Mouse (Mus musculus) heart, postnatal 0 days (tissue): ENCODE measurements at regions not wholly inside any gene's neighbourhood (a gene's known extent, or its start where the extent isn't known, plus 50 kb on each side); places are given as distances from the start of the nearest gene placed in this dataset.

Experiments used
- ATAC-seq: fragments of 200-750 bp; cut with Nextera tagmentation; 2 replicates; pipeline ENCODE4 v1.8.0; 2017; ENCODE audit warnings: low read depth, moderate number of reproducible peaks, moderate library complexity; ENCODE audit not compliant: insufficient read depth
- DNase-seq: peaks from one replicate; pipeline ENCODE4 v3.0.0-alpha.2; 2016; ENCODE audit warnings: low spot score
- H3K27ac ChIP-seq: fragments of 300-500 bp; sonication (generic); 2 replicates; pipeline ENCODE4 v1.5.1; 2014; ENCODE audit warnings: low read depth, mild to moderate bottlenecking
- H3K27me3 ChIP-seq: fragments of 300-500 bp; sonication (generic); 2 replicates; pipeline ENCODE4 v1.6.1; 2014; ENCODE audit warnings: low read length, mixed read lengths; ENCODE audit not compliant: control insufficient read depth, insufficient read depth
- H3K36me3 ChIP-seq: fragments of 300-500 bp; sonication (generic); replicated peaks from 2 replicates; pipeline ENCODE4 v1.6.1; 2014; ENCODE audit warnings: low read length, mixed read lengths; ENCODE audit not compliant: control insufficient read depth, insufficient read depth
- H3K4me1 ChIP-seq: fragments of 300-500 bp; sonication (generic); 2 replicates; pipeline ENCODE4 v1.6.1; 2014; ENCODE audit warnings: antibody characterized with exemption; ENCODE audit not compliant: control insufficient read depth, insufficient read depth
- H3K4me2 ChIP-seq: fragments of 300-500 bp; sonication (generic); 2 replicates; pipeline ENCODE4 v1.6.1; 2014; ENCODE audit warnings: low read depth, mild to moderate bottlenecking, low read length, moderate library complexity
- H3K4me3 ChIP-seq: fragments of 300-500 bp; sonication (generic); 2 replicates; pipeline ENCODE4 v1.5.1; 2014; ENCODE audit warnings: low read depth, low read length
- H3K9ac ChIP-seq: fragments of 300-500 bp; sonication (generic); replicated peaks from 2 replicates; pipeline ENCODE4 v1.6.1; 2014; ENCODE audit warnings: low read depth, low read length, mixed read lengths
- H3K9me3 ChIP-seq: fragments of 300-500 bp; sonication (generic); replicated peaks from 2 replicates; pipeline ENCODE4 v1.6.1; 2016; ENCODE audit warnings: low read length; ENCODE audit not compliant: control insufficient read depth
- CTCF ChIP-seq: IDR thresholded peaks from 2 replicates; pipeline ENCODE4 v1.5.1; 2016; ENCODE audit warnings: antibody characterized with exemption, control low read depth, low read depth
- EP300 ChIP-seq: IDR thresholded peaks from 2 replicates; pipeline ENCODE4 v1.6.1; 2016; ENCODE audit warnings: antibody characterized with exemption, low read depth
- WGBS: fragments of 180-500 bp; shearing (Covaris S2); extraction: QIAGEN DNeasy Blood & Tissue Kit; methylation state at CpG from one replicate; pipeline ENCODE4 v1.1.7; 2014; 5-methylcytosine and 5-hydroxymethylcytosine counted together

DNA sequence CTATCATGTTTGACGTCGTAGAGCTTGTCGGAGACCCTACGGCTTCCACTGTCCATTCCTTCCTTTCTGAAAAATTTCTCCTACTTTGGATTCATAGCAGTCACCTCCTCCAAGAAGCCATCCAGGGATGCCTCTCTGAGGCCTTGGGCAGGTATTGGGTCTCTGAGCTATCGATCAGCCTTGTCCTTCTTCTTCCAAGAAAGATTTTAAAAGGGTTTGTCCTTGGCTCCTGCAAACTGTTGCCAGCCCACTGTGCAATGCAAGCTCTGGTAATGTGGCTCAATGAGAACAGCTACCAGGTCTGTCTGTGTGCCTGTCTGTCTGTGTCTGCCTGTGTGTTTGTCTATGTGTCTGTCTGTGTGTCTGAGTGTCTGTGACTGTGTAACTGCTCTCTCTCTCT is 99.8 kb upstream of the Atp1a1 start:
- Histone ChIP-seq H3K9me3 (no peaks in the 10 kb centered on the region), H3K4me2 (no peak overlapping the region), H3K27ac (peak overlapping the region; percentile 54), H3K27me3 (no peaks in the 10 kb centered on the region), H3K4me3 (no peak overlapping the region), H3K36me3 (no peaks in the 10 kb centered on the region), H3K4me1 (peaks cover 56% of the 10 kb centered on the region), H3K9ac (no peak overlapping the region)
- no peak for TF ChIP-seq EP300
- WGBS, result 85% methylated on average over 5 of the region's 5 CpGs
- ATAC-seq, result no peak
- no peak for DNase-seq

DNA sequence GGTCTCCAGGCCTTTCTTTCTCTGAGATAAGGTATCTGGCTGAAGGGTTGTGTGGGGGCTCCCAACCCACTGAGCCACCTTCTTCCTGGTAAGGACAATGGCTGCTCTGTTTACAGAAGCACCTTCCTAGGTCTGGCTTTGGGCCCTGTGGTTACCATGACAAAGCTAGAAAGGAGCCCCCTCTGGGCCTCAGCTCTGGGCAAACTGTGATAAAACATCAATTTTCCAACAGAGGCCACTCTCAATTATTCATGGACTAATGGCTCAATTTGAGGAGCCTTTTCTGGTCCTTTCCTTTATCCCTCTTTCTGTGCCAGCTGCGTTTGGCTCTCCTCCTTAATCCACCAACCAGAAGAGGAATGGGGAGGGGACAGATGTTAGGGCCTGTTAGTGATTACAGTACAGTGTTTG is 97.3 kb upstream of the Atp1a1 start:
- Histone ChIP-seq H3K9me3 (no peaks in the 10 kb centered on the region), H3K9ac (no peak overlapping the region), H3K36me3 (no peaks in the 10 kb centered on the region), H3K4me2 (no peak overlapping the region), H3K4me3 (no peak overlapping the region), H3K27ac (peak overlapping the region; percentile 36; the same call in 1 of the 2 replicates), H3K4me1 (peaks cover 42% of the 10 kb centered on the region), H3K27me3 (no peaks in the 10 kb centered on the region)
- no peak for ATAC-seq
- DNase-seq, result no peak
- 57% methylated on average over 1 of the region's 1 CpGs for WGBS
- no peak for TF ChIP-seq EP300
- no peak for TF ChIP-seq CTCF

DNA sequence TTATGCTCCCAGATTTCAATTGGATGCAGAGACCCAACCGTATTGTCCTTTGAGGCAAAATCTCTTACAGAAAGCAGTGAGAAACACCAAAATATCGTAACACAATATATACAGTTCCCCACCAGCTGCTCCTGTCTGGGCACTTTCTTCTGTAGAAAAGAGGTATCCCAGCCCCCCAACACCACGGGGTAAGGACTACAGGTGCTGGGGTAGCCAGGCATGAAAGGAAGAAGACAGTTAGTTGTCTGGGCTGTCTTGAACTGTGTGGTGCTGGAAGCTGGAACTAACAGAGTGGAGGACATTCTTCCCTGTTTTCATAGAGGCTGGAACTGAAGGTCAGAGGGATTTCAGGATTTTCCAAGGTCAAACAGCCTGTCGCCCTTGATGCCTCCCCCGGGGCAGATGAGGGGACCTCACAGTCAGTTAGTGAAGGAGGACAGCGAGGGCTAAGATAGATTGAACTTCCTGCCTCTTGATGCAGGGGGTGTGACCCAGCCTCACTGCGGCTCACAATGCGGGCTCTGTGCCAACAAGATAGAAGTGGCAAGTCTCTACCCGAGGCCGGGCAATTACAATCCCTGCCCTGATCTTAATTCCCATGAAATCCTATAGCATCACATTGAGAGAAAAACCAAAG is 96.6 kb upstream of the Atp1a1 start:
- H3K4me3 ChIP-seq, result no peak overlapping the region
- TF ChIP-seq EP300 (no peak), CTCF (no peak)
- WGBS, result 20% methylated on average over 10 of the region's 10 CpGs
- H3K4me2 ChIP-seq, result no peak overlapping the region; the same call in 1 of the 2 replicates
- H3K9me3 ChIP-seq, result no peaks in the 10 kb centered on the region
- no peaks in the 10 kb centered on the region for H3K36me3 ChIP-seq
- no peaks in the 10 kb centered on the region for H3K27me3 ChIP-seq
- peak overlapping the region; percentile 36; the same call in 1 of the 2 replicates for H3K27ac ChIP-seq
- no peak overlapping the region for H3K9ac ChIP-seq
- DNase-seq (peak; percentile 73), ATAC-seq (peak; percentile 50; the same call in 1 of the 2 replicates)
- peaks cover 42% of the 10 kb centered on the region for H3K4me1 ChIP-seq

DNA sequence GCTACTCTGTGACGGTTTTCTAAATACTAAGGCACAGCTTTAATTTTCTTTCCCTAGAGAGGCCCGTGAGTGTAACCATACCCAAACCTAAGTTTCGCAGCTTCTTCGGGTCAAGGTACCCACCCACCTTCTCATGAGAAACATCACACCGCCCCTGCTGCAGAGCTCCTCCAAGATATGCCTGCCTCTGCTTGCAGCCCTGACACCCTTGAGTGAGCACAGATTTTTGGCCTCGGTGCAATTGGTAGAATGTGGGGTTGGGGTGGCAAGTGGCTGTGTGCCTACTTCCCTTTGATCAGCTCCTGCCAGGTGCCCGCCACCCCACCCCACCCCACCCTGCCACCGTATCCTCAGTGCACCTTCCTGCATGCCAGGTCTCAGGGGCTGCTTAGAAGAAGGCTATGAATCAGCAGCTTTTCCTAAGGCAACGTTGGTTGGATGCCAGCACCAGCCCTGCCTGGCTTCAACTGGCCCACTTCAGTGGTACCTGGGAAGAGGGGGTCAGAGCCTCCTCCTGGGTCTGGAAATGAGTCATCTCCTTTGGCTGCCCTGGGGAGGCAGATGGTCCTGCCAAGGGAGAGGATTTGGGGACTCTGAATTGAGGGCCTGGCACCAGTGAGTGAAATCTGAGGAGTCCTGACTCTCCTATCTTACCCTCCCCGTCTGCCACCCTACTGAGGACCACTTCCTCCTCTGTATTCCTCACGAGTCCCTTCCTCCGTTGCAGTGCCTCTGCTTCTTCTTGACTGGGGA is 95.6 kb upstream of the Atp1a1 start:
- H3K4me1 ChIP-seq, result peaks cover 32% of the 10 kb centered on the region
- H3K27ac ChIP-seq, result peak overlapping the region; percentile 36; the same call in 1 of the 2 replicates
- 59% methylated on average over 12 of the region's 12 CpGs for WGBS
- no peak for ATAC-seq
- no peak overlapping the region for H3K9ac ChIP-seq
- no peak for DNase-seq
- no peaks in the 10 kb centered on the region for H3K36me3 ChIP-seq
- no peaks in the 10 kb centered on the region for H3K9me3 ChIP-seq
- no peak overlapping the region for H3K4me2 ChIP-seq
- no peak overlapping the region for H3K4me3 ChIP-seq
- H3K27me3 ChIP-seq, result no peaks in the 10 kb centered on the region
- no peak for TF ChIP-seq EP300
- no peak for TF ChIP-seq CTCF

DNA sequence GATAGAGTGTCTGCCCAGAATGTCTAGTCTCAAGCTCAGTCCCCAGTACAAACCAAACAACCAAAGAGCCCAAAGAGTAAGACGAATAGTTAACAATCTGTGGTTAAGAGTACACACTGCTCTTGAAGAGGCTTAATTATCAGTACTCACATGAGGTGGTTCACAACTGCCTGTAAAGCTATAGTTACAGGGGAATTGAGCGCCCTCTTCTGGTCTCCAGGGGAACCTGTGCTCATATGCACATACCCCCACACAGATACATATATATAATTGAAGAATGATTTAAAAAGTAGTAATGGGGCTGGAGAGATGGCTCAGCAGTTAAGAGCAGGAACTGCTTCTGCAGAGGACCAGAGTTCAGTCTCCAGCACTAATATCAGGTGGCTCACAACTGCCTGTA is 92.3 kb upstream of the Atp1a1 start:
- WGBS, result 89% methylated on average over 2 of the region's 2 CpGs
- no peaks in the 10 kb centered on the region for H3K27me3 ChIP-seq
- no peaks in the 10 kb centered on the region for H3K36me3 ChIP-seq
- TF ChIP-seq CTCF (no peak; the same call in 1 of the 2 replicates), EP300 (no peak)
- peaks cover 18% of the 10 kb centered on the region for H3K4me1 ChIP-seq
- no peaks in the 10 kb centered on the region for H3K9me3 ChIP-seq
- H3K4me3 ChIP-seq, result no peak overlapping the region
- H3K27ac ChIP-seq, result no peak overlapping the region
- ATAC-seq (no peak), DNase-seq (no peak)
- no peak overlapping the region for H3K4me2 ChIP-seq
- H3K9ac ChIP-seq, result no peak overlapping the region
